Mouse (Mus musculus) cerebellum, adult 2 months (tissue): ENCODE data around the gene Shld2.

Source experiments
- CTCF ChIP-seq: fragments of 200-500 bp; IDR thresholded peaks from 2 replicates; pipeline ENCODE4 v1.5.1; 2011; ENCODE audit warnings: low read depth, mild to moderate bottlenecking, control low read depth, low read length, moderate library complexity, borderline replicate concordance; ENCODE audit not compliant: insufficient read depth
- POLR2A ChIP-seq: fragments of 200-500 bp; IDR thresholded peaks from 2 replicates; pipeline ENCODE4 v1.6.1; 2011; ENCODE audit warnings: low read length, control low read depth, borderline replicate concordance; ENCODE audit not compliant: insufficient read depth

DNA sequence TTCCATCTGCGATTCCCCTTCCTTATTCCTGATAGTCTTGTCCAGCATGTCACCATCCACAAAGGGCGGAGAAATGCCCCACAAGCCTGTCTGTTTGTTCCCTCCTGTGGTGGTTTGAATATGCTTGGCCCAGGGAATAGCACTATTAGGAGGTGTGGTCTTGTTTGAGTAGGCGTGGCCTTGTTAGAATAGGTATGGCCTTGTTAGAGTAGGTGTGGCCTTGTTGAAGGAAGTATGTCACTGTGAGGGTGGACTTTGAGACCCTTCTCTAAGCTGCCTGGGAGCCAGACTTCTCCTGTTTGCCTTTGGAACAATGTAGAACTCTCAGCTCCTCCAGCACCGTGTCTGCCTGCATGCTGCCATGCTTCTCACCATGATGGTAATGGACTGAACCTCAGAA lies 100.4 kb downstream of the Shld2 start:
- TF ChIP-seq CTCF, result no peak
- no peak for TF ChIP-seq POLR2A
